7 mouse cellular contexts compared by ENCODE assay signal in genomic region chr8:91134659-91135058, GRCm38 (mm10).
DNase-seq lines count a peak whose midpoint lies in the region; ATAC-seq and TF ChIP-seq lines count a peak whose summit lies in the region.

No protein-coding gene starts in this region.

- peak overlapping the region; percentile 33 for H3K9ac ChIP-seq in forebrain, embryonic 16.5 days (replicated peaks; ENCODE audit: low read depth, low read length)
- H3K9ac ChIP-seq in limb, embryonic 13.5 days = 0 out of 2 replicates have a peak overlapping the region, but pooled peaks have one; percentile 46
- peak overlapping the region; percentile 31; the same call in 1 of the 2 replicates for H3K9ac ChIP-seq in stomach, postnatal 0 days (ENCODE audit: low read length)

- peak overlapping the region; percentile 73 for H3K27ac ChIP-seq in forebrain, embryonic 16.5 days (ENCODE audit: low read length)
- H3K27ac ChIP-seq in limb, embryonic 13.5 days = no peak overlapping the region
- H3K27ac ChIP-seq in stomach, postnatal 0 days (replicated peaks) = peak overlapping the region; percentile 63

- DNase-seq in stomach, postnatal 0 days (ENCODE audit: low spot score) = no peak
- DNase-seq in gastrocnemius, postnatal 25 days = no peak
- no peak for DNase-seq in adipocyte (ENCODE audit: low spot score)

- H3K27me3 ChIP-seq in megakaryocyte, embryonic 14.5 days (replicated peaks) = peaks cover 15% of the 10 kb centered on the region
- no peaks in the 10 kb centered on the region for H3K27me3 ChIP-seq in forebrain, embryonic 16.5 days (replicated peaks; ENCODE audit: control insufficient read depth, insufficient read depth, low read length)
- H3K27me3 ChIP-seq in limb, embryonic 13.5 days = no peaks in the 10 kb centered on the region
- no peaks in the 10 kb centered on the region for H3K27me3 ChIP-seq in stomach, postnatal 0 days (ENCODE audit: control insufficient read depth, insufficient read depth, low read length)

- peaks cover 15% of the 10 kb centered on the region for H3K36me3 ChIP-seq in megakaryocyte, embryonic 14.5 days (replicated peaks; ENCODE audit: low read length)
- no peaks in the 10 kb centered on the region; the same call in 1 of the 2 replicates for H3K36me3 ChIP-seq in forebrain, embryonic 16.5 days (ENCODE audit: control insufficient read depth, insufficient read depth)
- H3K36me3 ChIP-seq in limb, embryonic 13.5 days = peaks cover 9% of the 10 kb centered on the region
- 0 out of 2 replicates have a peak, but pooled peaks cover 2% of the 10 kb centered on the region for H3K36me3 ChIP-seq in stomach, postnatal 0 days (ENCODE audit: control insufficient read depth, insufficient read depth, low read length)

- H3K4me1 ChIP-seq in megakaryocyte, embryonic 14.5 days = peaks cover 25% of the 10 kb centered on the region
- peaks cover 18% of the 10 kb centered on the region for H3K4me1 ChIP-seq in forebrain, embryonic 16.5 days (replicated peaks; ENCODE audit: control insufficient read depth, insufficient read depth, low read length)
- peaks cover 11% of the 10 kb centered on the region for H3K4me1 ChIP-seq in limb, embryonic 13.5 days
- 0 out of 2 replicates have a peak, but pooled peaks cover 2% of the 10 kb centered on the region for H3K4me1 ChIP-seq in stomach, postnatal 0 days (replicated peaks; ENCODE audit: control insufficient read depth, insufficient read depth)

- H3K4me3 ChIP-seq in megakaryocyte, embryonic 14.5 days (replicated peaks) = peak overlapping the region; percentile 99
- H3K4me3 ChIP-seq in forebrain, embryonic 16.5 days (replicated peaks; ENCODE audit: low read length) = peak overlapping the region; percentile 69
- peak overlapping the region; percentile 94 for H3K4me3 ChIP-seq in limb, embryonic 13.5 days
- peak overlapping the region; percentile 90 for H3K4me3 ChIP-seq in stomach, postnatal 0 days (ENCODE audit: low read depth, low read length)

- no peak for TF ChIP-seq EP300 in stomach, postnatal 0 days (optimal IDR thresholded peaks at IDR 0.05)

- no peaks in the 10 kb centered on the region for H3K9me3 ChIP-seq in megakaryocyte, embryonic 14.5 days
- H3K9me3 ChIP-seq in forebrain, embryonic 16.5 days (ENCODE audit: control insufficient read depth, low read length) = no peaks in the 10 kb centered on the region
- H3K9me3 ChIP-seq in limb, embryonic 13.5 days = no peaks in the 10 kb centered on the region
- H3K9me3 ChIP-seq in stomach, postnatal 0 days (ENCODE audit: control insufficient read depth, low read length) = no peaks in the 10 kb centered on the region

- WGBS in forebrain, embryonic 16.5 days = 43% methylated on average over 12 of the region's 12 CpGs
- 43% methylated on average over 12 of the region's 12 CpGs for WGBS in limb, embryonic 13.5 days
- 51% methylated on average over 12 of the region's 12 CpGs for WGBS in stomach, postnatal 0 days

- ATAC-seq in megakaryocyte, adult 5-6 weeks (ENCODE audit: poor library complexity, severe bottlenecking) = no peak
- ATAC-seq in forebrain, embryonic 16.5 days = no peak
- ATAC-seq in limb, embryonic 13.5 days (ENCODE audit: low FRiP score, low read depth) = no peak
- no peak for ATAC-seq in stomach, postnatal 0 days (ENCODE audit: low FRiP score, low TSS enrichment)

- no peak for TF ChIP-seq CTCF in stomach, postnatal 0 days (IDR thresholded peaks at IDR 0.05; ENCODE audit: low read depth)

- peak overlapping the region; percentile 47 for H3K4me2 ChIP-seq in forebrain, embryonic 16.5 days (ENCODE audit: low read length)
- H3K4me2 ChIP-seq in limb, embryonic 13.5 days (replicated peaks) = peak overlapping the region; percentile 58
- peak overlapping the region; percentile 50 for H3K4me2 ChIP-seq in stomach, postnatal 0 days (replicated peaks; ENCODE audit: low read depth)
